ENCODE assay signal across 9 mouse cellular contexts in the genomic region with DNA sequence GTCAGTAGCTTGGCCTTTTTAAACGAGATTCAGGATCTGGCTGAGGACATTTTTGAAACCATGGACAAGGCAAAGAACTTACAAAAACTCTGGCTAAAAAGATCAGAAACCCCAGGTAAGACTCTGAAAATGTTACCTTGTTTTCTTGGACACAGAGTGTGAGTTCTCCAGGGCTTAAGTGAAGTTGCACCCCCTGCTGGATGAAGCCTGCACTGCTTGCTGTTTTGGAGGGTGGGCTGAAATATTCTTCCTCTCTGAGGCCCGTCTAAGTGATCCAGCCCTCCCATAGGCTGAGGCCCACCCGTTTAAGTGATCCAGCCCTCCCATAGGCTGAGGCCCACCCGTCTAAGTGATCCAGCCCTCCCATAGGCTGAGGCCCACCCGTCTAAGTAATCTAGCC. TPM values are rescaled to one million over a fixed set of nuclear protein-coding genes. Genes with fewer than 3 reads are reported as not detected.
DNase-seq lines count a peak whose midpoint lies in the region; ATAC-seq and TF ChIP-seq lines count a peak whose summit lies in the region.
"Not testable (repeated sequence)": the region's sequence is repeated elsewhere in the genome, so short reads cannot be mapped to it uniquely, and the experiment has no call there.
"Had no signal": no experiment of that assay in that cellular context is flagged by ENCODE, and none has a peak within 500 bp of the region (broad histone marks: within the 10 kb centered on the region; RNA-seq: fewer than 3 reads in every experiment).

No protein-coding gene starts in this region.

- not testable (repeated sequence) for H3K9ac ChIP-seq in ES-Bruce4 (ENCODE audit: low read depth, poor library complexity, severe bottlenecking); kidney, postnatal 0 days (ENCODE audit: low read depth, low read length); liver, postnatal 0 days (replicated peaks)

- H3K4me2 ChIP-seq in kidney, postnatal 0 days (ENCODE audit: low read length); liver, postnatal 0 days (ENCODE audit: low read depth, low read length): not testable (repeated sequence)

- not testable (repeated sequence) for TF ChIP-seq EP300 in ES-Bruce4 (IDR thresholded peaks at IDR 0.05; ENCODE audit: insufficient read depth, low read depth, low read length); liver, postnatal 0 days (IDR thresholded peaks at IDR 0.05; ENCODE audit: low read depth)

- 86% methylated on average over 5 of the region's 5 CpGs for WGBS in kidney, postnatal 0 days
- WGBS in liver, postnatal 0 days (ENCODE audit: insufficient replicate concordance) = 63% methylated on average over 5 of the region's 5 CpGs

- not testable (repeated sequence) for H3K27me3 ChIP-seq in ES-Bruce4 (ENCODE audit: control insufficient read depth, insufficient read depth, low read length, poor library complexity, severe bottlenecking); kidney, postnatal 0 days (ENCODE audit: insufficient read depth, low read length); liver, postnatal 0 days (ENCODE audit: insufficient read depth, low read length)

- not testable (repeated sequence) for H3K4me3 ChIP-seq in ES-Bruce4 (ENCODE audit: low read depth, low read length); kidney, postnatal 0 days (replicated peaks; ENCODE audit: low read depth, low read length); liver, postnatal 0 days (ENCODE audit: low read depth, low read length)

- not testable (repeated sequence) for H3K9me3 ChIP-seq in ES-Bruce4 (replicated peaks; ENCODE audit: control insufficient read depth, insufficient read depth, low read length, poor library complexity, severe bottlenecking); kidney, postnatal 0 days (replicated peaks; ENCODE audit: low read length); liver, postnatal 0 days (ENCODE audit: low read length)

- H3K27ac ChIP-seq in ES-Bruce4 (ENCODE audit: insufficient read depth, low read length); kidney, postnatal 0 days; liver, postnatal 0 days (ENCODE audit: low read depth): not testable (repeated sequence)

- not testable (repeated sequence) for TF ChIP-seq POLR2A in ES-Bruce4 (IDR thresholded peaks at IDR 0.05; ENCODE audit: insufficient read depth, low read length)

- peak; percentile 58 for TF ChIP-seq CTCF in ES-Bruce4 (IDR thresholded peaks at IDR 0.05; ENCODE audit: low read depth, low read length)
- peak; percentile 46 for TF ChIP-seq CTCF in kidney, postnatal 0 days (IDR thresholded peaks at IDR 0.05; ENCODE audit: low read depth)
- peak; percentile 21; the same call in 1 of the 2 replicates for TF ChIP-seq CTCF in liver, postnatal 0 days (IDR thresholded peaks at IDR 0.05; ENCODE audit: low read depth)

- H3K4me1 ChIP-seq in ES-Bruce4 (ENCODE audit: control insufficient read depth, insufficient read depth, low read length); kidney, postnatal 0 days (replicated peaks; ENCODE audit: insufficient read depth, low read length); liver, postnatal 0 days (ENCODE audit: insufficient read depth): not testable (repeated sequence)

- peak; percentile 57 for DNase-seq in WW6 (ENCODE audit: low read depth, low spot score)
- peak; percentile 7 for DNase-seq in heart, postnatal 4 days
- peak; percentile 3 for DNase-seq in kidney, postnatal 0 days (ENCODE audit: low spot score)
- DNase-seq in liver, postnatal 0 days = not testable (repeated sequence)
- peak; percentile 9 for DNase-seq in retina, postnatal 1 day

- H3K36me3 ChIP-seq in ES-Bruce4 (ENCODE audit: control insufficient read depth, insufficient read depth, low read length, poor library complexity, severe bottlenecking); kidney, postnatal 0 days (ENCODE audit: insufficient read depth, low read length); liver, postnatal 0 days (replicated peaks; ENCODE audit: insufficient read depth, low read length): not testable (repeated sequence)

- 0 out of 2 replicates have a peak, but pooled peaks have one; percentile 36 for ATAC-seq in common myeloid progenitor, adult 5-6 weeks (replicated peaks; ENCODE audit: low read depth, poor library complexity, severe bottlenecking)
- ATAC-seq in kidney, postnatal 0 days (replicated peaks; ENCODE audit: low FRiP score, low read depth); liver, postnatal 0 days: not testable (repeated sequence)

RNA-seq across cellular contexts. Expression of a gene that starts 57.9 kb away (rescaled TPM):
- not detected in 2 replicates for polyA plus RNA-seq in ES-Bruce4 (2011; ENCODE audit: insufficient read depth, insufficient read length, low read depth, missing spikeins)
- total RNA-seq in common myeloid progenitor, adult 5-6 weeks (2017) = 1.8 and 3.7 TPM in 2 replicates
- total RNA-seq in heart, postnatal 4 days (2021) = under 1 TPM in 1 of 2 experiments, not detected in 1; 0.02 TPM
- 1.8 TPM in 2 replicates for polyA plus RNA-seq in kidney, postnatal 0 days (2015; fragmentation: Nextera tagmentation; extraction: Ambion mirVana)
- 0.18 and 0.49 TPM in 2 replicates for polyA plus RNA-seq in liver, postnatal 0 days (2015; fragmentation: Nextera tagmentation; extraction: Ambion mirVana)
- total RNA-seq: gastrocnemius, postnatal 36 days had no signal
- polyA plus RNA-seq: CD4-positive, CD25-positive, alpha-beta regulatory T cell, adult 4 months had no signal
